Mouse (Mus musculus) liver, embryonic 16.5 days (tissue): ENCODE results near the gene C8a. TPM values are rescaled to one million over a fixed set of nuclear protein-coding genes. Genes with fewer than 3 reads are reported as not detected.

ENCODE experiments used
- ATAC-seq: fragments of 200-750 bp; cut with Nextera tagmentation; 2 replicates; pipeline ENCODE4 v1.8.0; 2017; ENCODE audit warnings: low read depth, mild to moderate bottlenecking, moderate number of reproducible peaks, moderate library complexity
- H3K27ac ChIP-seq: fragments of 300-500 bp; sonication (generic); 2 replicates; pipeline ENCODE4 v1.5.1; 2014; ENCODE audit warnings: mild to moderate bottlenecking, low read length
- H3K27me3 ChIP-seq: fragments of 300-500 bp; sonication (generic); 2 replicates; pipeline ENCODE4 v1.6.1; 2014; ENCODE audit warnings: low read depth, low read length, mixed read lengths; ENCODE audit not compliant: control insufficient read depth, insufficient read depth
- H3K36me3 ChIP-seq: fragments of 300-500 bp; sonication (generic); 2 replicates; pipeline ENCODE4 v1.6.1; 2014; ENCODE audit warnings: mild to moderate bottlenecking; ENCODE audit not compliant: control insufficient read depth, insufficient read depth
- H3K4me1 ChIP-seq: fragments of 300-500 bp; sonication (generic); 2 replicates; pipeline ENCODE4 v1.6.1; 2014; ENCODE audit warnings: low read depth, low read length, mixed read lengths; ENCODE audit not compliant: control insufficient read depth
- H3K4me2 ChIP-seq: fragments of 300-500 bp; sonication (generic); 2 replicates; pipeline ENCODE4 v1.6.1; 2014; ENCODE audit warnings: low read depth, low read length, mixed read lengths
- H3K4me3 ChIP-seq: fragments of 300-500 bp; sonication (generic); 2 replicates; pipeline ENCODE4 v1.5.1; 2014; ENCODE audit warnings: low read depth, mild to moderate bottlenecking, low read length
- H3K9ac ChIP-seq: fragments of 300-500 bp; sonication (generic); 2 replicates; pipeline ENCODE4 v1.6.1; 2014; ENCODE audit warnings: low read depth, low read length
- H3K9me3 ChIP-seq: fragments of 300-500 bp; sonication (generic); replicated peaks from 2 replicates; pipeline ENCODE4 v1.6.1; 2016; ENCODE audit warnings: low read length; ENCODE audit not compliant: control insufficient read depth
- WGBS: fragments of 180-500 bp; shearing (Covaris S2); extraction: QIAGEN DNeasy Blood & Tissue Kit; methylation state at CpG from one replicate; pipeline ENCODE4 v1.1.7; 2014; ENCODE audit not compliant: insufficient replicate concordance; 5-methylcytosine and 5-hydroxymethylcytosine counted together
- polyA plus RNA-seq: library from polyadenylated mRNA; unstranded; fragments of >200 nt; fragmentation: Nextera tagmentation; extraction: Ambion mirVana; gene quantifications from 2 replicates; pipeline ENCODE4 v1.2.1, GENCODE M21; 2015

The C8a gene
- 15.8 and 16.0 TPM in 2 replicates for polyA plus RNA-seq

DNA sequence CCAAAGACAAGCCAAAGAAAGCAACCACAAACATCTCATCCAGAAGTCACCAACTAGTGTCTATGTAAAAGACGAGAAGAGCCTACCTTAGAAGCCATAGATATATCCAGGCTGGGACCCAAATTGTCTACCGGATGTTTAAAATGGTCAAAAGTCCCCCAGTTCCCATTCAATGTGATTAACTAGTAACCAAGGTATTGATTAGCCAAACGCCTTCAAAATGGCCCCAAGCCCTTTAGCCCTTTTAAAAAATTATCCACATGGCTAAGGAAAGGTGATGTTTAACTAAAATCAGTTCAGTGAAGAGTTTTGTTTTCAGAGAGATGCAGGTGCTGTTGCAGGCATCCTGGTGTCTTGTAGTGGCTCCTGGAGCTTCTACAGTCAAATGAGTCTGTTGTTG, at the start of gene C8a:
Gene C8a (minus strand): TSS at position 76 of the 400 bp plus-strand sequence.
- Histone ChIP-seq H3K4me3 (peak within 1 kb of the TSS; percentile 35), H3K27ac (peak within 1 kb of the TSS; percentile 9), H3K9ac (no peak within 1 kb of the TSS), H3K4me2 (peak within 1 kb of the TSS; percentile 25; the same call in 1 of the 2 replicates), H3K4me1 (no peaks in the 10 kb centered on the region), H3K36me3 (no peaks in the 10 kb centered on the region), H3K27me3 (no peaks in the 10 kb centered on the region), H3K9me3 (no peaks in the 10 kb centered on the region)
- ATAC-seq = peak; percentile 64
- WGBS = 43% methylated on average over 3 of the region's 3 CpGs

DNA sequence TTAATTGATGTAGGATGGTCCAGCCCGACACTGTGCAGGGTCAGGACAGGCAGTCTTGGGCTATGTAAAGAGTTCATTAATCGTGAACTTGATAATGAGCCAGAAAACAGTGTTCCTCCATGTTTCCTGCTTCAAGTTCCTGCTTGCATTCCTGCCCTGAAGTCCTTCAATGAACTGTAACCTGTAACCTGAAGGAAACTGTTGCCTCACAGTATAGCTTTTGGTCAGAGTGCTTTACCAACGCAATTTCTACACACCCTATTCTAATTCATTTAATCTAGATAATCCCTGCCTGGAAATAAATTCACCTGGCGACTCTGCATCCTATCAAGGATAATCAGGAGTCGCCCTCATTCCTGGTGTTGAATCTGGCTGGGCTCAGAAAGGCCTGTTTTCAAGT, 49.2 kb upstream of the C8a start:
- Histone ChIP-seq H3K27ac (no peak overlapping the region), H3K27me3 (no peaks in the 10 kb centered on the region), H3K36me3 (no peaks in the 10 kb centered on the region), H3K9me3 (no peaks in the 10 kb centered on the region), H3K9ac (no peak overlapping the region), H3K4me2 (no peak overlapping the region), H3K4me1 (no peaks in the 10 kb centered on the region), H3K4me3 (no peak overlapping the region)
- no peak for ATAC-seq
- 57% methylated on average over 5 of the region's 5 CpGs for WGBS

DNA sequence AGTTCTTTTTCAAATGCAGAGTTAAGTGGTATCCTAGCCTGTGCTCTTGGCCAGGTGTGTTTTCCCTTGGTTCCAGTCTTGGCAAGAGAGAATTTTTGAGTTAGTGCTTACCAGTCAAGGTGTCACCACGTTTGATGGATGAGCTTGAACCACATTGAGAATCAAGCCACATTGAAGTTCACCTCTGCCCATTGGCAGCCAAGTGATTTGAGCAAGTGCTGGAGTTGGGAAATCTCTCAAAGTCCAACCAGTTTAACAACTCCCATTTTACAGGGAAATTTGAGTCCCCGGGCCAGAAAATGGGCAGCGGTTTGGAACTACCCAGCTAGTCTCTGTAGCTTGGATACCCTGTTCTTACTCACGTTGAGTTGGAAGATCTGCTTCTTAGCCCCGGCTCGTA, 41.8 kb upstream of the C8a start:
- 67% methylated on average over 6 of the region's 6 CpGs for WGBS

DNA sequence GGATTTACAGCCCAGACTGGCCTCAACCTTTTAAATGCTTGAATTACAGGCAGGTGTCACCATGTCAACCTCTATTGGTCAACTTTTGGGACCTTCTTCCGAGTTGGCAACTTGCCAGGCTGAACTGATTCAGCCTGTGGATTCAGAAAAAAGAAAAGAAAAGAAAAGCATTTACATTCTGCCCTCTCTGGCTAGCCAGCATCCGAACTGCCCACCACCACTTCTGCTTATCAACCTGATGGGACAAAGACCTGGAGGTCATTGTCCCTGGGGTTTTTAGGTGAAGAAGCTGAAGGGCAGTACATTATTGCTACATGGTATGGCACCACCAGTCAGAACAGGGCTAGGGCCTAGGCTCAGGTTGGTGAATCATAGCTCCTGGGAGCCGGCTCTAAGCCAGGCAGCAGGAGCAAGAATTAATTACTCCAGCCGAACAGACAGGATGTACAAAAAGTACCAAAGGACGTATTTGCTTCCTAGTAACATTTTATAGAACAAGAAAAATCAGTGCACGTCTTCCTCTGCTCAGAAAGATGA, 38.6 kb upstream of the C8a start:
- Histone ChIP-seq H3K9me3 (no peaks in the 10 kb centered on the region), H3K36me3 (no peaks in the 10 kb centered on the region), H3K27ac (no peak overlapping the region), H3K4me3 (no peak overlapping the region), H3K4me2 (no peak overlapping the region), H3K4me1 (no peaks in the 10 kb centered on the region), H3K9ac (no peak overlapping the region), H3K27me3 (no peaks in the 10 kb centered on the region)
- WGBS = 49% methylated on average over 6 of the region's 6 CpGs
- no peak for ATAC-seq

More for the DNA sequence above, 41.8 kb upstream of the C8a start:
- H3K36me3 ChIP-seq = no peaks in the 10 kb centered on the region
- no peak overlapping the region for H3K9ac ChIP-seq
- H3K9me3 ChIP-seq = no peaks in the 10 kb centered on the region
- no peaks in the 10 kb centered on the region for H3K27me3 ChIP-seq
- no peak for ATAC-seq
- H3K27ac ChIP-seq = no peak overlapping the region
- no peak overlapping the region for H3K4me2 ChIP-seq
- H3K4me3 ChIP-seq = no peak overlapping the region
- no peaks in the 10 kb centered on the region for H3K4me1 ChIP-seq

DNA sequence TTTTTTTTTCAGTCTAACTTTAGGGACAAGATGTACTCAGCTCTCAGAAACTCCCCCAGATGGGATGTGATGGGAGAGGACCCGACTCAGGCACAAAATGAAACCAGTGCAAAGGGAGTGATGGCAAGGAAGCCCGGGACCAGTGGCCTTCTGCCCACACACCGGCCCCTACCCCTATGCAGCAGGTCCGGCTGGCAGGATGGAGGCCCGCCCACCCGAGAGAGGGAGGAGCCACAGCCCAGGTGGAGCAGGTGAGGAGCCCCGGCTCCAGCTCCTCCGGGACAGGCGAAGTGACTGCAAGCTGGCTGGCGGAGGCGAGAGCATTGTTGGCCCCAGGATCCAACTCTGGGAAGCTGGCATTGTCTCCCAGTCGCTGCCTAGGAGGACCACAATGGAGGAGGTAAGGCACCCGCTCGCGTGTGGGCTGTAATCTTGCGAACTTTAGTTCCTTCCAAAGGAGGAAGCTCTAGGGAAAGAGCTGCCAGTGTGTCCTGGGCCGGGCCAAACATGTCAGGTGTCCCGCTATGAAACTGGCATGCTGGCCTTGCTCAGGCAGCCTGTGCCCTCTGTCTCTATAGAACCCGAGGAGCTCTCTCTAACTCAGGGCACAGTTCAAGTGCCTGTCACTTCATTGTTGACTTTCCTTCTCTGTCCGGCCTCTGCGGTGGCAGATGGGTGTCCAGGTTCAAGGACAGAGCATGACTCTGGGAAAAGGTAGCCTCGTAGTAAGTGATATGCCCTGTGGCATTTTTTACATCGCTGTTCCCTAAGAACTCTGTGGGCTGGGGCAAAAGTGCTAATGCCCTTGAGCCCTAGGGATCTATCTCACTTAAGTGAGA, 37.3 kb upstream of the C8a start, which contains the start of gene Fyb2:
Gene Fyb2 (plus strand): TSS at position 166 of the 839 bp plus-strand sequence.
- H3K36me3 ChIP-seq = no peaks in the 10 kb centered on the region
- no peak within 1 kb of the TSS for H3K27ac ChIP-seq
- peak within 1 kb of the TSS; percentile 49 for H3K4me2 ChIP-seq
- no peaks in the 10 kb centered on the region for H3K4me1 ChIP-seq
- H3K4me3 ChIP-seq = peak within 1 kb of the TSS; percentile 32
- H3K9me3 ChIP-seq = no peaks in the 10 kb centered on the region
- WGBS = 13% methylated on average over 23 of the region's 23 CpGs
- H3K27me3 ChIP-seq = no peaks in the 10 kb centered on the region
- peak; percentile 35; the same call in 1 of the 2 replicates for ATAC-seq
- no peak within 1 kb of the TSS for H3K9ac ChIP-seq

DNA sequence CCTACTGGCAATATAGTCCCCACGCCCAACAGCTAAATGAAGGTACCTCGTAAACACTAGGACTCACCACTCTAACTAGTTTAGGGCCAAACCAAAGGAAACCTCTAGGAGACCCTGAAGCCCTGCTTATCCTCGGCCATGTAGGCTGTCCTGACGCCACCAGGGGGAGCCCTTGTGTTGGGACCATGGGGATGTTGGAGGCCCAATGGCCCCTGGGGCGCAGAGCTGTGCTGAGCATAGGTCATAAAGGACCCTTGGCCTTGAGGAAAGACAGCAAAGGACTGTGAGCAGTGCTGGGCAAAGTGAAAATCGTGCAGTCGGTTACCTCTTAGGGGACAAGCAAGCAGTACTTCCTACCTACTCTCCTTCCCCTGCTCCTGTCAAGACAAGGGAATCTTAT, 35.5 kb upstream of the C8a start:
- H3K4me2 ChIP-seq = no peak overlapping the region
- no peaks in the 10 kb centered on the region for H3K27me3 ChIP-seq
- H3K27ac ChIP-seq = no peak overlapping the region
- no peak overlapping the region for H3K9ac ChIP-seq
- no peak overlapping the region for H3K4me3 ChIP-seq
- WGBS = 22% methylated on average over 7 of the region's 7 CpGs
- no peaks in the 10 kb centered on the region for H3K4me1 ChIP-seq
- no peaks in the 10 kb centered on the region for H3K36me3 ChIP-seq
- ATAC-seq = no peak
- H3K9me3 ChIP-seq = no peaks in the 10 kb centered on the region

DNA sequence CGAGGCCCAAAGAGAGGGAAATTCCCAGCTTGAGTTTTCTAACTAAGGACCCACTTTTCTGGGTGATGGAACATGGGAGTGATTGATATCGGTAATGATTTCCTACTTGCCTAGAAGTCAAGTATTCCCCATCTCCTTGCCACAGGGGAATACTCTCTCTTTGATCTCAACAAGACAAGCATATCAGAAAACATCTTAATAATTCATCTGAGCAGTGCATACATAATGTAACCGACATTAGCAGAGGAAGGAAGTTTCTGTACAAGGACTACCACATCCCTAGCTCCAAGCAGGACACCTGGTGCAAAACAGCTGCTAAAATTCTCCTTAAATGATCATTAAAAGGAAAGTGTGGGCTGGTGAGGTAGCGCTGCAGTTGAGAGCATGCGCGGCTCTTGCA, 28.9 kb upstream of the C8a start:
- Histone ChIP-seq H3K4me3 (no peak overlapping the region), H3K27ac (no peak overlapping the region), H3K27me3 (no peaks in the 10 kb centered on the region), H3K9me3 (no peaks in the 10 kb centered on the region), H3K36me3 (no peaks in the 10 kb centered on the region), H3K9ac (no peak overlapping the region), H3K4me1 (no peaks in the 10 kb centered on the region), H3K4me2 (no peak overlapping the region)
- 76% methylated on average over 6 of the region's 6 CpGs for WGBS
- ATAC-seq = no peak

DNA sequence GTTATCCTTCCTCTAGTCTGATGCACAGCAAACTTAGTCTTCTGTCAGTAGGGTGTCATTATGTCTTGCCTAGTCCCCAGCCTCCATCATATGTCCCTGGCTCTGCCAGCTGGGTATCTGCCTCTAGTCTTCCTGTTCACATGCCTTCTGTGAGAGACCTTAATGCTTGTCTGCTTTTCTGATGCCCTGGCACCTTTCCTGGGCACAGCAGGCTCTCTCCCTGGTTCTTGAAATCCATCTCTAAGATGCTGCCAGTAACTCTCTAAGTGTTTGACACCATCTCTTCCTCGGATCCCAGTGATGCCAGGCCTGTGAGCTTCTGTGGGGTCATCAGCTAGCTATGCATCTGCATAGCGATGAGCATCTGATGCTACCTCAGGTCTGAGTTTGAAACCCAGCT, 26.6 kb upstream of the C8a start:
- H3K9ac ChIP-seq = no peak overlapping the region
- ATAC-seq = no peak
- no peaks in the 10 kb centered on the region for H3K9me3 ChIP-seq
- no peaks in the 10 kb centered on the region for H3K27me3 ChIP-seq
- H3K4me1 ChIP-seq = no peaks in the 10 kb centered on the region
- H3K27ac ChIP-seq = no peak overlapping the region
- no peak overlapping the region for H3K4me3 ChIP-seq
- H3K36me3 ChIP-seq = no peaks in the 10 kb centered on the region
- no peak overlapping the region for H3K4me2 ChIP-seq
- 57% methylated on average over 2 of the region's 2 CpGs for WGBS

DNA sequence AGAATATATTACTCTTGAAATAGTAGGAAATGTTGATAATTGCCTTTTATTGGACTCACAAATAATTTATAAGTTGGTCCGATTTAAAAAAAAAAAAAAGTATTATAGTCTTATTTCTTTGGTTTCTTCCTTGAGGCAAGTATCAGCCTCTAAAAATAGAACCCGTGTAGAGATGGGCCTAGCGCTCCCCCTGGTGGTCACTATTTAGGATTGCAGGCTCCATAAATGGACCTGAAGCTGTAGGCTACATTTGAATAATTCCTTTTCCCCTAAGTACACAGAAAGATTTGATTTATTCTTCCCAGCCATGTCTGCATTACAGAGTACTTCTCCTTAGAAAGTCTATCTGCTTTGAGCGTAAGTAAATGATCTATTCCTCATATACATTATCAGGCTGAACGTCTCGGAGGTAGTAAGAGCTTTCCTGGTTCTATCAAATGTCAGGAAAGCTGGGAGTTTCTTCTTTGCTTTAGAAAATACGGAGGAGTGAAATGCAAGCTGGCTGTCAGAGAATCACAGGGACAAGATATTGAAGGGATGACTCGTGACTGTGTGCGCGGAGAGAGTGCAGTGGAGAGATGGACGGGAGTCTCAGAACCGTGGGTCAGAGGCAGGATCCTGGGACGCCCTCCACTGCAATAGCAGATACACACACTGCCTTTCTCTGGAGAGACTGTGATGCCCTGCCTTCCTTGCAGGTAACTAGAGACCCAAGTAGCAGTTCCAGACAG, 18.0 kb upstream of the C8a start:
- H3K4me3 ChIP-seq = no peak overlapping the region
- H3K9ac ChIP-seq = no peak overlapping the region
- no peaks in the 10 kb centered on the region for H3K36me3 ChIP-seq
- no peaks in the 10 kb centered on the region for H3K4me1 ChIP-seq
- H3K27me3 ChIP-seq = no peaks in the 10 kb centered on the region
- no peak overlapping the region for H3K27ac ChIP-seq
- H3K9me3 ChIP-seq = no peaks in the 10 kb centered on the region
- ATAC-seq = no peak
- 49% methylated on average over 13 of the region's 13 CpGs for WGBS
- no peak overlapping the region for H3K4me2 ChIP-seq
